Comparison of ENCODE assay signal across 13 mouse cellular contexts in the genomic region with DNA sequence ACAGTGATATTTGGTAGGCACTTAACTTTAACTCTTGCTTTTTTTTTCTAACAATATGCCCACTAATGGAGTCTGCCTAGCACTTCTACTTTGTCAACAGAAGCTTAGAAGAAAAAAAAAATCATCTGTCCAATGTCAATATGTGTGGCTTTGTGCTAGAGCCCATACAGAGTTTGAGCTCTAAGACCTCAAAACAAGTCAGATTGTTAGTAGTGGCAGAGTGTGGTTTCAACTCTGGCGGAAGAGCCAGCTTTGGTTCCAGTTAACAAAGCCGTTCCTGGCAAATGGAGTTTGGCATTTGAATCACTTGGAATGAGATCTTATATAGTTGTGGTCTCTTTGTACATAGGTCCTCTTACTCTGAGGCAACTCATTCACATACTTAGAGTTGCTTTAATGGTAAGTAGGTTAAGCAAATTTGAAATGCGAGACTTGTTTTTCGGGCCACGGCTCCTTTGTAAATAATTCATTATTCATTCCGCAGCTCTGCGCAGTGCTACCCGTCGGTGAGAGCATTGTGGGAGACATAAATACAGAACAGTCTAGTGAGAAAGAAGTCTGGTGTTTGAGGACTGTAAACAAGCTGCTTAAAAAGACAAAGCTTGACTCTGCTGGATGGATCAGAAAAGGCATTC.
DNase-seq lines count a peak whose midpoint lies in the region; ATAC-seq and TF ChIP-seq lines count a peak whose summit lies in the region.
"Had no signal": no experiment of that assay in that cellular context is flagged by ENCODE, and none has a peak within 500 bp of the region (broad histone marks: within the 10 kb centered on the region; RNA-seq: fewer than 3 reads in every experiment).

No protein-coding gene starts in this region.

- ATAC-seq in midbrain, embryonic 12.5 days (ENCODE audit: low FRiP score, low read depth): peak; percentile 39; the same call in 1 of the 2 replicates

- H3K4me2 ChIP-seq in midbrain, embryonic 12.5 days (replicated peaks): 0 out of 2 replicates have a peak overlapping the region, but pooled peaks have one; percentile 3
- H3K4me2 ChIP-seq: heart, embryonic 15.5 days had no signal

- no peaks in the 10 kb centered on the region for H3K9me3 ChIP-seq in forebrain, embryonic 10.5 days
- H3K9me3 ChIP-seq in midbrain, embryonic 12.5 days: no peaks in the 10 kb centered on the region
- H3K9me3 ChIP-seq: G1E; heart, embryonic 15.5 days had no signal

- 84% methylated on average over 9 of the region's 9 CpGs for WGBS in forebrain, embryonic 10.5 days
- WGBS in midbrain, embryonic 12.5 days: 54% methylated on average over 9 of the region's 9 CpGs
- WGBS in cerebellum, adult 2 months: 68% methylated on average over 9 of the region's 9 CpGs

- no peak overlapping the region for H3K4me3 ChIP-seq in forebrain, embryonic 10.5 days
- H3K4me3 ChIP-seq in midbrain, embryonic 12.5 days: no peak overlapping the region
- no peak overlapping the region for H3K4me3 ChIP-seq in cerebellum, adult 2 months (replicated peaks; ENCODE audit: insufficient read depth, low read depth, low read length)
- H3K4me3 ChIP-seq: heart, embryonic 15.5 days had no signal

- no peaks in the 10 kb centered on the region for H3K27me3 ChIP-seq in forebrain, embryonic 10.5 days (ENCODE audit: poor library complexity, severe bottlenecking)
- H3K27me3 ChIP-seq in midbrain, embryonic 12.5 days: no peaks in the 10 kb centered on the region
- no peaks in the 10 kb centered on the region for H3K27me3 ChIP-seq in cerebellum, adult 2 months (ENCODE audit: control insufficient read depth, insufficient read depth, low read length)
- H3K27me3 ChIP-seq: heart, embryonic 15.5 days had no signal

- TF ChIP-seq POLR2A in cerebellum, adult 2 months (IDR thresholded peaks at IDR 0.05; ENCODE audit: borderline replicate concordance, insufficient read depth, low read length): no peak

- DNase-seq in right cerebral cortex, postnatal 10 days (ENCODE audit: low spot score in 2 of 2): peak; percentile 48 to 64
- no peak for DNase-seq in right cerebral cortex, postnatal 4 days
- no peak for DNase-seq in forebrain, embryonic 10.5 days (ENCODE audit: extremely low spot score, low spot score)
- DNase-seq in embryo, embryonic 10 days (ENCODE audit: low spot score): no peak
- no peak for DNase-seq in adrenal gland, adult 18-20 months (ENCODE audit: low spot score in 2 of 2)
- no peak for DNase-seq in cerebellum, adult 2 months
- DNase-seq: adrenal gland, postnatal 14 days; cerebellum, adult 18-20 months; right cerebral cortex, postnatal 25 days had no signal

- no peaks in the 10 kb centered on the region for H3K36me3 ChIP-seq in forebrain, embryonic 10.5 days (replicated peaks)
- no peaks in the 10 kb centered on the region for H3K36me3 ChIP-seq in midbrain, embryonic 12.5 days
- H3K36me3 ChIP-seq: G1E; heart, embryonic 15.5 days had no signal

- H3K9ac ChIP-seq in midbrain, embryonic 12.5 days (replicated peaks): no peak overlapping the region
- H3K9ac ChIP-seq: heart, embryonic 15.5 days had no signal

- H3K4me1 ChIP-seq in forebrain, embryonic 10.5 days: peaks cover 26% of the 10 kb centered on the region
- peaks cover 15% of the 10 kb centered on the region for H3K4me1 ChIP-seq in midbrain, embryonic 12.5 days
- H3K4me1 ChIP-seq in cerebellum, adult 2 months (ENCODE audit: control insufficient read depth, insufficient read depth, low read length): peaks cover 5% of the 10 kb centered on the region; the same call in 1 of the 2 replicates
- H3K4me1 ChIP-seq: heart, embryonic 15.5 days had no signal

- no peak for TF ChIP-seq CTCF in cerebellum, adult 2 months (IDR thresholded peaks at IDR 0.05; ENCODE audit: borderline replicate concordance, insufficient read depth, low read depth, low read length)

- H3K27ac ChIP-seq in forebrain, embryonic 10.5 days: peak overlapping the region; percentile 35; the same call in 1 of the 2 replicates
- no peak overlapping the region for H3K27ac ChIP-seq in midbrain, embryonic 12.5 days (replicated peaks)
- H3K27ac ChIP-seq in cerebellum, adult 2 months (ENCODE audit: insufficient read depth, low read length): no peak overlapping the region
- H3K27ac ChIP-seq: heart, embryonic 15.5 days; kidney, postnatal 0 days had no signal

Comparison
In these comparisons a context has a peak if more than half of its experiments do, and no peak if none do; other contexts are left out.
1. DNase-seq: peak in right cerebral cortex, postnatal 10 days (2 of 2); none in right cerebral cortex, postnatal 4 days (single experiment), forebrain, embryonic 10.5 days (single experiment), embryo, embryonic 10 days (single experiment), adrenal gland, adult 18-20 months (0 of 2) and cerebellum, adult 2 months (0 of 2).